Mouse (Mus musculus) layer of hippocampus, postnatal 25 days (tissue): ENCODE results near the gene Runx1. TPM values are rescaled to one million over a fixed set of nuclear protein-coding genes. Genes with fewer than 3 reads are reported as not detected.

Experiments used
- DNase-seq, 2 experiments: peaks; one replicate each; pipeline ENCODE4 v3.0.0; 2022; ENCODE audit warnings: mixed read lengths in 2 of 2, low spot score in 1 of 2; ENCODE audit errors: extremely low spot score in 1 of 2
- total RNA-seq, 2 experiments: library from RNA; stranded (reverse); gene quantifications; 2 replicates each; pipeline ENCODE4 v1.2.3; 2021

Gene Runx1
- total RNA-seq, 2 experiments from 2014 or later: 0.74 to 2.1 TPM

DNA sequence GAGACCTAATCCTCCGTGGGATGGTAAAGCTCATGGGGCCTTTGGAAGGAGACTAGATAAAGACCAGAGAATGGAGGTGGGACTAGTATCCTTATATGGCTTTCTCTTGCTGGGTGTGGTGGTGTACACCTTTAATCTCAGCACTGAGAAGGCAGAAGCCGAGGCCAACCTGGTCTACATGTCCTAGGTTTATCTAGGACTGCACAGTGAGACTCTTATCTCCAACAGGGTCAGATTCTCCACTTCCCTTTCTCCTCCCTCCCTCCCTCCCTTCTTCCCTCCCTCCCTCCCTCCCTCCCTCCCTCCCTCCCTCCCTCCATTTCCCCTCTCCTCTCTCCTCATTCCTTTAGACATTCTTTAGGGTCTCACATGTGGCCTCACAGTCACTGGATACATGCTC, 118.8 kb downstream of the Runx1 start:
- no peak for DNase-seq

DNA sequence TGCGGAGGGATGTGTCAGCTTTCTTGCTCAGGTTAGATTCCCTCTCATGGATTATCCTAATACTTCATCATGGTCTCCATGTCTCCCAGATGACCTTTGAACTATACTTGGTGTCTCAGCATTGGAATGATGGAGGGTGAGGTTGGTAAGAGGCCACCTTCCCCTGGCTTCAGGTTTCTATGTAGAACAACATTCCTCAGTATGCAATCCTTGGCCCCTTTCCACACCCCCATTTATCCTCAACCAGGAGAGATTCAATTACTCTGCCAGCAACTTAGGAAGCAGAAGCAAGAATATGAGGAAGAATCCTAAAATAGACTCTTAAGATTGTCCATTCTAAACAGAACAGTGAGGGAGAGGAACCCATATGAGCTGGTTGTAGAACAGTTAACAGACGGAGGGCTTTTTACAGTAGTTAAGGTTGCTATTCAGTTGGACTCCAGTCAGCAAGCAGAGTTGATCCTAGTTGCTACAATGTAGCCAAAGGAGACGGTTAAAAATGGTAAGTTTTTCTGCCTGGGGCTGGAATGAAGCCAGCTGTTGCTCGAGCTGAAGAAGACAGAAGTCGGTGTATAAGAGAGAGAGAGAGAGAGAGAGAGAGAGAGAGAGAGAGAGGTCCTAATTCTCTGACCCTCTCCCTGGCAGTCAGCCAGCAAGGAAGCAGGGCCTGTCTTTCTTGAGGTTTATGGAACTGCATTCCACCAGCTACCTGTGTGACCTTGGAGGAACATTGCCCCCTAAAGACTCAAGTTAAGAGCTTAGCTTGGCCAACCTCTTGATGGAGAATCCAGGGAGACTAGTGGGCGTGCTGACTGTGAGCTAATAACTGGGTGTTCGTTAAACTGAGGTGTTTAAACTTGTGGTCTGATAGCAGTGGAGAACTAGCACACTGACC, 120.1 kb downstream of the Runx1 start:
- no peak for DNase-seq

DNA sequence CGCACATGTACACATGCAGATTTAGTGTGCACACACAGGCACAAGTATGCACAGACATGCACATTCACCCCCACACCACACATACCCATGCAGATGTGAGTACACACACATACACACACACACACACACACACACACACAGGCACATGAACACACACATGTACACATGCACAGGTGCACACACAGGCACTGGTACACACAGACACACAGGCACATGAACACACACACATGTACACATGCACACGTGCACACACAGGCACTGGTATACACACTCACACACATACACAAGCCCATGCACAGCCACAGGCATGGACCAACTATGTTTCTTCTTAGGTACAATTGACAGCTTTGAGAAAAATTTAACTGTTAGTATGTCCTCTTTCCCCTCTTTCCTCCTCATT, 122.1 kb downstream of the Runx1 start:
- no peak for DNase-seq

DNA sequence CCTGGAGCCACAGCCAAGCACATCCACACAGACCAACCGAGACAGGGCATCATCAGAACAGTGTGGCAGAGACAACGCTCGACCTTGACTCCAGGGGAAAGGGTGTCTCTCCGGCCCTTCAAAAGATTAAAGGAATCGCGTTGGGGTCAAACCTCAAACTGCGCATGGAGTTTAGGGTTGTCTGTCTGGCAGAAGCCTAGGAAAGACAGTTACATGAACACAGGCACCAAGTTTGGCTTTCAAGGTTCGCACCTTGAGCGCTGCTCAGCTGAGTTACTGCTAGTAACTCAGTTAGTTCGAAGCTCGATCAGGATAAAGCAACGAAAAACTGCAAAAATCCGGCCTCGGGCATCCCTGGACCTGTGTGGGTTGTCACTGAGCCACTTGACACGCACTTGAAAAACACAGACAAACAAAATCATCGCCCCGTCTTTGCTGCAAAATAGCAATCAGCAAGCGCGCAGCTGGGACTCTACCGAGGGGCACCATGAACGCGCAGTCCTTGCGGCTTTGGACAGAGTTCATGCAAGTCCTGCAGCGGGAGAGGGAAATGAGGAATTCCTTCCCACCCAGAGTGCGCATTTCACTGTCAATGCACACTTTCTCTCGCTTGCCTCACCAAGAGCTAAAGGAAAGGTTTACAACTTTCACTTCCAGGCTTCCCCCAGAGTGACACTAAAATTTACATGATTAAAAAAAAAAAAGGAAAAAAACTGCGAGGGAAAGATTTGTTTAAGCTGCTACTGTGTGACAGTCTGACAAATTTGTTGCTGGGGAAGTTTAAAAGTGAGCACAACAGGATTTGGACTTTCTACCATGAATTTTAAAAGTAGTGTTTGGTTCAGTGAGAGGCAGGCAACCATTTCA, 126.2 kb downstream of the Runx1 start:
- no peak for DNase-seq

- DNase-seq: peak; percentile 86 to 89
Observed at GRCm38 (mm10) chr16:92698612-92698998, 127.3 kb downstream of the Runx1 start.

GRCm38 (mm10) chr16:92697737-92698611, 128.0 kb downstream of the Runx1 start:
- DNase-seq: no peak

- no peak for DNase-seq
Observed at GRCm38 (mm10) chr16:92697227-92697736, 128.7 kb downstream of the Runx1 start.

- no peak for DNase-seq
Observed at GRCm38 (mm10) chr16:92696411-92697015, 129.4 kb downstream of the Runx1 start.

- DNase-seq: no peak
Observed at GRCm38 (mm10) chr16:92695981-92696380, 130.0 kb downstream of the Runx1 start.

DNA sequence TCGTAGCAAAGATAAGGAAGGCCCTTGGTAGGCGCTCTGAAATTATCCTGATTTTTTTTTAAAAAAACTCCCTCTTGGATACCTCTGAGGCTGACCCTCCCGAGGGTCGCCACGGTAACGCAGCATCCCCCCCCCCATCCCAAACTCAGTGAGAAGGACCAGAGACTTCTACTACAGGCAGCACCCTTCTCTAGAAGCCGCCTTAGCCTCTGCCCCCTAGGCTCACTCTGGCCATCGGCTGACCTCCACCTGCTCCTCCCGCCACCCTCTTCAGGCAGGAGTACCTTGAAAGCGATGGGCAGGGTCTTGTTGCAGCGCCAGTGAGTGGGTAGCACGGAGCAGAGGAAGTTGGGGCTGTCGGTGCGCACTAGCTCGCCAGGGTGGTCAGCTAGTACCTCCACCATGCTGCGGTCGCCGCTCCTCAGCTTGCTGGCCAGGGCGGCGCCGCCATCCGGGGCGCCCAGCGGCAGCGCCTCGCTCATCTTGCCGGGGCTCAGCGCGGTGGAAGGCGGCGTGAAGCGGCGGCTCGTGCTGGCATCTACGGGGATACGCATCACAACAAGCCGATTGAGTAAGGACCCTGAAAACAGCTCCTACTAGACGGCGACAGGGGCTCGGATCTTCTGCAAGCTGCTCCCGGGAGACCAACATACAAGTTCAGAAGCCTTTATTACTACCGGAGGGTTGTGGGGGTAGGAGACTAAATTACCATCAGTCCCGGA, 130.6 kb downstream of the Runx1 start:
- no peak for DNase-seq

- DNase-seq: no peak
Observed at GRCm38 (mm10) chr16:92694496-92695106, 131.3 kb downstream of the Runx1 start.

DNA sequence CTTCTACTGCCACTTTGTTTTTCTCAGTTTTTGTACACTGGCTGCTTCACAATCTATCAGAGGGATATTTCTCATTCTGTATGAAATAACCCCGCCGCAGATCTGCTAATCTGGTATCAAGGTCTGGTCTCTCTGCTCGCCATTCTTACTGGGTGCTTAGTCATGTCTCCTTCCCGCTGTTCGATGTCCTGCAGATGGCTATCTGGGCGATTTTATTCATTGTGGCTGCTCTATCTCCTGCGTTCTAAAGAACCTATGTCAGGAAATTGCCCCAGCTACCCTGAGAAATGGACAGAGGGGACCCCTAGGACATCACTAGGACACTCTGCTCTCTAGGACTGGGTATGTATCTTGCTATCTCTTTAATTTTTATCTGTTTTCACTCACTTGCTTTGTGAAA, 135.2 kb downstream of the Runx1 start:
- DNase-seq: no peak

DNA sequence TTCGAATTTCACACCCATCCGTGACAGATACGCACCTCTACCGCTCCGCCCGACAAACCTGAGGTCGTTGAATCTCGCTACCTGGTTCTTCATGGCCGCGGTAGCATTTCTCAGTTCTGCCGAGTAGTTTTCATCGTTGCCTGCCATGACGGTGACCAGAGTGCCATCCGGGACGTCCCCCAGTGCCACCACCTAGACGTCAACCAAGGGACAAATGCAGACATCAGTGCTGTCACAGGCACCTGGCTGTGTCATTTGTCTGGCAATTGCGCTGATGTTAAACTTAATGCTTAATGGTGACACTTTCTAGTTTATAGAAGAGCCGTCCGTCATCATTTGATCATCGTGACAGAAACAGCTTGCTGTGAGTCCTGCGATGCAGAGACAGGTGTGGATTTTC, 137.0 kb downstream of the Runx1 start:
- DNase-seq: no peak

DNA sequence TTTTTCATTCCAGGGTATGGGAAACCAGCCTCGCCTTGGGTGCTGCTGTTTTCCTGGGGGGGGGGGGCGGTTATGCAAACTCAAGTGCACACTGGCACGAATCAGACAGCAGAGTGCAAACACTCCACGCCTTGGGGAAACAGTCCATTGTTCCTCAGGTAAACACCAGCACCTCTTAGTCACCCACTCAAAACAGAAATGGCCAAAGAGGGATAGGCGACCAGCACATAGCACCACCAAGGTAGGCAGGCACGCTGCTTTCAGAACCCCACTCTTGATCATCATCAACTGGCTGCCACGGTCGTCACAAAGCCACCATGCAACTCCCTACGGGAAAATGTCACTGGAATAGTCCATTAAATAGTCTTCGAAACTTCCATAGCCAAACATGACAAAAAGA, 139.0 kb downstream of the Runx1 start:
- no peak for DNase-seq

DNA sequence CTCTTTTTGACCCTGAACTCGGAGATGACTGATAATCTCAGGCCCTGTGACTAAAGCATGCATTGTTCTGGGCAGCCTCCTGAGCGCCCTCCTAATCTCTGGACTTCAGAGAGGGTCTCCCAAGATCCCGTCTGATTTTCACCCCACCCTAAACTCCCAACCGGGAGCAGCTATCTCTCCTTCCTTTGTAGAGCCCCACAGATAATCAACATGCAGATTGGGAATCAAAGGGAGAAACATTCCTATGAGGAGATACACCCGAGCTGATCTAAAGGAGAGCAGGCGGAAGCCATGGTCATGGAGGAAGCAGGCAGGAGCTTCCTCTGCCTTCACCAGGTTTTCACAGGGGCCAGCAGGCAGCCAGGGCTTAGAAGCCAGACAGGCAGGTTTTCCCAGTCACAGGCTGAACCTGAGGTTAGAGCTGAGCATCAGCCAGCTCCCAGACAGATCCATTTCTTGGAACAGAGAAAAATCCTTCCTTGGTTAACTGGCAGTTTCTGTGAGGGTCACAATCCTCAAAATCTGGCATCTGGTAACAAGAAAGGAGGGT, 140.1 kb downstream of the Runx1 start:
- DNase-seq: no peak

GRCm38 (mm10) chr16:92684423-92685211, 141.3 kb downstream of the Runx1 start:
- DNase-seq: no peak

- no peak for DNase-seq
Observed at GRCm38 (mm10) chr16:92676630-92677029, 149.3 kb downstream of the Runx1 start.

- DNase-seq: no peak
Observed at GRCm38 (mm10) chr16:92675677-92676076, 150.3 kb downstream of the Runx1 start.
